18 mouse cellular contexts compared by ENCODE assay signal in the genomic region with DNA sequence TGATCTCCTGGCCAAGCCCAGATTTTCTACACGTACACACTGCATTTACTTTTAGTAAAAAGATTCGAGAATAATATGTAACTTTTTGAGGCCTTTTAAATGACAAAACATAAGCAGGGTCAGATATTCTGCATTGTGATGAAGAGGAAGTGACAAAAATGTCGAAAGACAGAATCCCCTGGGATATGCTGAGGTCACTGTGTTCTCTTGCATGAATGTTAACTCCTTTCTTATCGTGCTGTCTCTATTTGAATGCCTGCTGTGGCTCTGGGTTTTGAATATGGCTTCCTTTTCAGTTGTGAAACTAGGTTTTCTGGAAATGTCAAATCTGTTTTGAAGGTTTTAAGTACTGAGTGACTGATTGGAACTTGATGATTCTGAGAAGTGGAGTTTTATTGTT.
"Had no signal": no experiment of that assay in that cellular context is flagged by ENCODE, and none has a peak within 500 bp of the region (broad histone marks: within the 10 kb centered on the region; RNA-seq: fewer than 3 reads in every experiment).

No protein-coding gene starts in this region.

- H3K9me3 ChIP-seq: heart, embryonic 10.5 days; heart, embryonic 12.5 days; hindbrain, embryonic 10.5 days; hindbrain, embryonic 12.5 days; intestine, embryonic 15.5 days; limb, embryonic 13.5 days; limb, embryonic 15.5 days; liver, embryonic 13.5 days had no signal

- H3K4me3 ChIP-seq: heart, embryonic 10.5 days; heart, embryonic 12.5 days; hindbrain, embryonic 10.5 days; hindbrain, embryonic 12.5 days; intestine, embryonic 15.5 days; limb, embryonic 13.5 days; limb, embryonic 15.5 days; liver, embryonic 13.5 days had no signal

- H3K27me3 ChIP-seq: hindbrain, embryonic 12.5 days; intestine, embryonic 15.5 days; limb, embryonic 13.5 days had no signal

- H3K27ac ChIP-seq: heart, embryonic 10.5 days; hindbrain, embryonic 10.5 days; hindbrain, embryonic 12.5 days; hindbrain, embryonic 14.5 days; intestine, embryonic 15.5 days; limb, embryonic 13.5 days; limb, embryonic 15.5 days; liver, embryonic 13.5 days had no signal

- ATAC-seq: hindbrain, embryonic 16.5 days; intestine, embryonic 15.5 days; intestine, postnatal 0 days had no signal

- H3K36me3 ChIP-seq: heart, embryonic 10.5 days; heart, embryonic 12.5 days; hindbrain, embryonic 10.5 days; hindbrain, embryonic 12.5 days; intestine, embryonic 15.5 days; limb, embryonic 13.5 days; limb, embryonic 15.5 days; liver, embryonic 13.5 days had no signal

- DNase-seq: gastrocnemius, postnatal 10 days; gastrocnemius, postnatal 25 days; heart, postnatal 4 days; kidney, adult 18-20 months; layer of hippocampus, adult 9-11 months; layer of hippocampus, postnatal 36 days; left cerebral cortex, postnatal 4 days; liver, embryonic 13.5 days had no signal

- H3K4me1 ChIP-seq: heart, embryonic 10.5 days; heart, embryonic 12.5 days; hindbrain, embryonic 10.5 days; hindbrain, embryonic 12.5 days; intestine, embryonic 15.5 days; limb, embryonic 13.5 days; limb, embryonic 15.5 days; liver, embryonic 13.5 days had no signal

- H3K9ac ChIP-seq: heart, embryonic 12.5 days; hindbrain, embryonic 12.5 days; hindbrain, embryonic 14.5 days; intestine, embryonic 15.5 days; limb, embryonic 13.5 days; limb, embryonic 15.5 days; liver, embryonic 13.5 days had no signal
